Mouse (Mus musculus) neural tube, embryonic 11.5 days (tissue): Measurements from ENCODE around the gene Zer1. TPM values are rescaled to one million over a fixed set of nuclear protein-coding genes. Genes with fewer than 3 reads are reported as not detected.

Experiments used
- ATAC-seq: fragments of 200-750 bp; cut with Nextera tagmentation; 2 replicates; pipeline ENCODE4 v1.8.0; 2017; ENCODE audit warnings: moderate number of reproducible peaks, mild to moderate bottlenecking, moderate TSS enrichment, moderate library complexity; ENCODE audit not compliant: insufficient read depth, low FRiP score, low TSS enrichment
- DNase-seq: peaks from one replicate; pipeline ENCODE4 v3.0.0-alpha.2; 2015; ENCODE audit warnings: low spot score
- H3K27ac ChIP-seq: fragments of 300-500 bp; sonication (generic); 2 replicates; pipeline ENCODE4 v1.5.1; 2014; ENCODE audit warnings: low read depth, mild to moderate bottlenecking, low read length
- H3K27me3 ChIP-seq: fragments of 300-500 bp; sonication (generic); 2 replicates; pipeline ENCODE4 v1.6.1; 2014; ENCODE audit warnings: mild to moderate bottlenecking, low read length, mixed read lengths; ENCODE audit not compliant: control insufficient read depth, insufficient read depth
- H3K36me3 ChIP-seq: fragments of 300-500 bp; sonication (generic); 2 replicates; pipeline ENCODE4 v1.6.1; 2014; ENCODE audit warnings: mild to moderate bottlenecking, low read length, moderate library complexity, mixed read lengths; ENCODE audit not compliant: control insufficient read depth, insufficient read depth
- H3K4me1 ChIP-seq: fragments of 300-500 bp; sonication (generic); 2 replicates; pipeline ENCODE4 v1.6.1; 2014; ENCODE audit warnings: low read length, mixed read lengths; ENCODE audit not compliant: control insufficient read depth, insufficient read depth
- H3K4me2 ChIP-seq: fragments of 300-500 bp; sonication (generic); 2 replicates; pipeline ENCODE4 v1.6.1; 2014; ENCODE audit warnings: low read depth, mild to moderate bottlenecking, moderate library complexity
- H3K4me3 ChIP-seq: fragments of 300-500 bp; sonication (generic); 2 replicates; pipeline ENCODE4 v1.5.1; 2014; ENCODE audit warnings: low read depth, low read length
- H3K9ac ChIP-seq: fragments of 300-500 bp; sonication (generic); 2 replicates; pipeline ENCODE4 v1.6.1; 2014; ENCODE audit warnings: mild to moderate bottlenecking, low read length
- H3K9me3 ChIP-seq: fragments of 300-500 bp; sonication (generic); 2 replicates; pipeline ENCODE4 v1.6.1; 2016; ENCODE audit warnings: low read length; ENCODE audit not compliant: control insufficient read depth
- WGBS: fragments of 180-500 bp; shearing (Covaris S2); extraction: QIAGEN DNeasy Blood & Tissue Kit; methylation state at CpG from one replicate; pipeline ENCODE4 v1.1.7; 2014; 5-methylcytosine and 5-hydroxymethylcytosine counted together
- polyA plus RNA-seq: library from polyadenylated mRNA; unstranded; fragments of >200 nt; fragmentation: Nextera tagmentation; extraction: Ambion mirVana; gene quantifications from 2 replicates; pipeline ENCODE4 v1.2.1, GENCODE M21; 2014

Gene Zer1
- polyA plus RNA-seq, 1 experiment from 2014 or later, result 5.4 TPM

GRCm38 (mm10) chr2:30077502-30078348 is 46.7 kb downstream of the Zer1 start, which contains the start of gene Pkn3:
TSS of gene Pkn3 (plus strand) at chr2:30077684.
- WGBS, result under 1% methylated on average over 53 of the region's 53 CpGs
- H3K4me1 ChIP-seq, result no peaks in the 10 kb centered on the region; the same call in 1 of the 2 replicates
- DNase-seq, result peak; percentile 90
- peak within 1 kb of the TSS; percentile 51 for H3K4me3 ChIP-seq
- ATAC-seq, result peak; percentile 67
- H3K9ac ChIP-seq, result peak within 1 kb of the TSS; percentile 63
- H3K27ac ChIP-seq, result peak within 1 kb of the TSS; percentile 61
- H3K27me3 ChIP-seq, result no peaks in the 10 kb centered on the region
- no peaks in the 10 kb centered on the region for H3K36me3 ChIP-seq
- no peaks in the 10 kb centered on the region for H3K9me3 ChIP-seq
- H3K4me2 ChIP-seq, result peak within 1 kb of the TSS; percentile 98

- Histone ChIP-seq H3K9ac (no peak overlapping the region; the same call in 1 of the 2 replicates), H3K4me3 (no peak overlapping the region; the same call in 1 of the 2 replicates)
These were observed 47.4 kb downstream of the Zer1 start for GRCm38 (mm10) chr2:30076959-30077358.

GRCm38 (mm10) chr2:30076439-30076838 is 47.9 kb downstream of the Zer1 start:
- H3K4me2 ChIP-seq, result no peak overlapping the region
- no peak overlapping the region for H3K27ac ChIP-seq
- no peak for ATAC-seq
- no peaks in the 10 kb centered on the region for H3K9me3 ChIP-seq
- DNase-seq, result no peak
- no peak overlapping the region for H3K9ac ChIP-seq
- H3K36me3 ChIP-seq, result no peaks in the 10 kb centered on the region
- 93% methylated on average over 7 of the region's 9 CpGs for WGBS
- no peaks in the 10 kb centered on the region for H3K27me3 ChIP-seq
- no peaks in the 10 kb centered on the region; the same call in 1 of the 2 replicates for H3K4me1 ChIP-seq
- no peak overlapping the region for H3K4me3 ChIP-seq

More at GRCm38 (mm10) chr2:30076959-30077358, 47.4 kb downstream of the Zer1 start:
- 62% methylated on average over 6 of the region's 6 CpGs for WGBS
- no peaks in the 10 kb centered on the region for H3K27me3 ChIP-seq
- no peak overlapping the region for H3K4me2 ChIP-seq
- DNase-seq (no peak), ATAC-seq (peak; percentile 24; the same call in 1 of the 2 replicates)
- H3K27ac ChIP-seq, result no peak overlapping the region
- H3K9me3 ChIP-seq, result no peaks in the 10 kb centered on the region
- H3K4me1 ChIP-seq, result no peaks in the 10 kb centered on the region; the same call in 1 of the 2 replicates
- H3K36me3 ChIP-seq, result no peaks in the 10 kb centered on the region

- no peaks in the 10 kb centered on the region; the same call in 1 of the 2 replicates for H3K4me1 ChIP-seq
- no peaks in the 10 kb centered on the region for H3K27me3 ChIP-seq
- no peak overlapping the region for H3K27ac ChIP-seq
- no peak for DNase-seq
- H3K4me2 ChIP-seq, result no peak overlapping the region
- no peak overlapping the region for H3K9ac ChIP-seq
- no peak for ATAC-seq
- no peak overlapping the region for H3K4me3 ChIP-seq
- H3K36me3 ChIP-seq, result peaks cover 1% of the 10 kb centered on the region; the same call in 1 of the 2 replicates
- H3K9me3 ChIP-seq, result no peaks in the 10 kb centered on the region
- WGBS, result 70% methylated on average over 3 of the region's 3 CpGs
These were observed 48.8 kb downstream of the Zer1 start for GRCm38 (mm10) chr2:30075625-30076024.

GRCm38 (mm10) chr2:30073285-30073684 is 51.1 kb downstream of the Zer1 start:
- no peak overlapping the region for H3K4me2 ChIP-seq
- no peaks in the 10 kb centered on the region for H3K9me3 ChIP-seq
- H3K4me3 ChIP-seq, result no peak overlapping the region
- H3K27ac ChIP-seq, result no peak overlapping the region
- DNase-seq (no peak), ATAC-seq (no peak)
- no peak overlapping the region for H3K9ac ChIP-seq
- peaks cover 2% of the 10 kb centered on the region; the same call in 1 of the 2 replicates for H3K36me3 ChIP-seq
- peaks cover 3% of the 10 kb centered on the region for H3K4me1 ChIP-seq
- H3K27me3 ChIP-seq, result no peaks in the 10 kb centered on the region
- 78% methylated on average over 3 of the region's 3 CpGs for WGBS

- Histone ChIP-seq H3K4me1 (peaks cover 7% of the 10 kb centered on the region), H3K9ac (no peak overlapping the region), H3K4me3 (no peak overlapping the region), H3K36me3 (peaks cover 2% of the 10 kb centered on the region; the same call in 1 of the 2 replicates), H3K27me3 (no peaks in the 10 kb centered on the region), H3K27ac (no peak overlapping the region), H3K4me2 (no peak overlapping the region), H3K9me3 (no peaks in the 10 kb centered on the region)
- ATAC-seq (no peak), DNase-seq (no peak)
- WGBS, result 84% methylated on average over 7 of the region's 7 CpGs
These were observed 51.5 kb downstream of the Zer1 start for GRCm38 (mm10) chr2:30072875-30073274.

- WGBS, result 31% methylated on average over 7 of the region's 7 CpGs
- Histone ChIP-seq H3K9me3 (no peaks in the 10 kb centered on the region), H3K27ac (0 out of 2 replicates have a peak overlapping the region, but pooled peaks have one; percentile 99), H3K4me1 (peaks cover 21% of the 10 kb centered on the region), H3K4me3 (peak overlapping the region; percentile 87), H3K27me3 (no peaks in the 10 kb centered on the region), H3K9ac (peak overlapping the region; percentile 100), H3K4me2 (peak overlapping the region; percentile 77), H3K36me3 (peaks cover 2% of the 10 kb centered on the region; the same call in 1 of the 2 replicates)
- no peak for DNase-seq
- no peak for ATAC-seq
These were observed 56.4 kb downstream of the Zer1 start for GRCm38 (mm10) chr2:30067962-30068361.

GRCm38 (mm10) chr2:30067031-30067888 is 57.1 kb downstream of the Zer1 start:
- H3K9ac ChIP-seq, result peak overlapping the region; percentile 100
- no peaks in the 10 kb centered on the region for H3K27me3 ChIP-seq
- peak; percentile 55 for DNase-seq
- H3K27ac ChIP-seq, result peak overlapping the region; percentile 99
- peak; percentile 33 for ATAC-seq
- under 1% methylated on average over 49 of the region's 69 CpGs for WGBS
- H3K9me3 ChIP-seq, result no peaks in the 10 kb centered on the region
- H3K4me3 ChIP-seq, result peak overlapping the region; percentile 87
- peak overlapping the region; percentile 77 for H3K4me2 ChIP-seq
- H3K4me1 ChIP-seq, result peaks cover 21% of the 10 kb centered on the region
- peaks cover 2% of the 10 kb centered on the region; the same call in 1 of the 2 replicates for H3K36me3 ChIP-seq
